Mouse (Mus musculus) embryonic facial prominence, embryonic 11.5 days (tissue): ENCODE measurements around the gene Rnpep. TPM values are rescaled to one million over a fixed set of nuclear protein-coding genes. Genes with fewer than 3 reads are reported as not detected.
A peak's percentile ranks its signal among the peaks of the same experiment; 100 is the strongest.

Experiments used
- ATAC-seq: fragments of 200-750 bp; cut with Nextera tagmentation; replicated peaks from 2 replicates; pipeline ENCODE4 v1.8.0; 2017; ENCODE audit warnings: low read depth; ENCODE audit not compliant: insufficient number of reproducible peaks, low FRiP score, low TSS enrichment
- DNase-seq: peaks from one replicate; pipeline ENCODE4 v3.0.0-alpha.2; 2015; ENCODE audit warnings: low spot score
- H3K27ac ChIP-seq: fragments of 300-500 bp; sonication (generic); replicated peaks from 2 replicates; pipeline ENCODE4 v1.5.1; 2014; ENCODE audit warnings: mild to moderate bottlenecking, low read depth, low read length, control low read depth
- H3K27me3 ChIP-seq: fragments of 300-500 bp; sonication (generic); 2 replicates; pipeline ENCODE4 v1.6.1; 2014; ENCODE audit warnings: mild to moderate bottlenecking, low read length, moderate library complexity, mixed read lengths; ENCODE audit not compliant: control insufficient read depth, insufficient read depth
- H3K36me3 ChIP-seq: fragments of 300-500 bp; sonication (generic); replicated peaks from 2 replicates; pipeline ENCODE4 v1.6.1; 2014; ENCODE audit warnings: low read depth, mild to moderate bottlenecking, low read length, moderate library complexity, mixed read lengths; ENCODE audit not compliant: control insufficient read depth, insufficient read depth
- H3K4me1 ChIP-seq: fragments of 300-500 bp; sonication (generic); 2 replicates; pipeline ENCODE4 v1.6.1; 2014; ENCODE audit warnings: low read length, mixed read lengths; ENCODE audit not compliant: control insufficient read depth, insufficient read depth
- H3K4me2 ChIP-seq: fragments of 300-500 bp; sonication (generic); 2 replicates; pipeline ENCODE4 v1.6.1; 2014; ENCODE audit warnings: low read depth, mild to moderate bottlenecking, control low read depth, low read length, moderate library complexity
- H3K4me3 ChIP-seq: fragments of 300-500 bp; sonication (generic); 2 replicates; pipeline ENCODE4 v1.5.1; 2014; ENCODE audit warnings: low read depth, low read length, control low read depth
- H3K9ac ChIP-seq: fragments of 300-500 bp; sonication (generic); replicated peaks from 2 replicates; pipeline ENCODE4 v1.6.1; 2014; ENCODE audit warnings: mild to moderate bottlenecking, control low read depth, low read length
- H3K9me3 ChIP-seq: fragments of 300-500 bp; sonication (generic); replicated peaks from 2 replicates; pipeline ENCODE4 v1.6.1; 2016; ENCODE audit warnings: mild to moderate bottlenecking, low read length, inconsistent platforms, mixed read lengths; ENCODE audit not compliant: control insufficient read depth
- WGBS: fragments of 180-500 bp; shearing (Covaris S2); extraction: QIAGEN DNeasy Blood & Tissue Kit; methylation state at CpG from one replicate; pipeline ENCODE4 v1.1.7; 2014; 5-methylcytosine and 5-hydroxymethylcytosine counted together
- polyA plus RNA-seq: library from polyadenylated mRNA; unstranded; fragments of >200 nt; fragmentation: Nextera tagmentation; extraction: Ambion mirVana; gene quantifications from 2 replicates; pipeline ENCODE4 v1.2.1, GENCODE M21; 2014

The Rnpep gene
- polyA plus RNA-seq, result 94.1 and 96.4 TPM in 2 replicates

GRCm38 (mm10) chr1:135283826-135284291, at the start of gene Rnpep:
TSS of gene Rnpep (minus strand) at chr1:135284084.
- peak within 1 kb of the TSS; percentile 76 for H3K4me3 ChIP-seq

GRCm38 (mm10) chr1:135330578-135330977, 46.7 kb upstream of the Rnpep start:
- no peaks in the 10 kb centered on the region for H3K9me3 ChIP-seq
- no peak overlapping the region for H3K4me2 ChIP-seq
- H3K4me1 ChIP-seq, result no peaks in the 10 kb centered on the region
- no peaks in the 10 kb centered on the region for H3K27me3 ChIP-seq
- no peak overlapping the region for H3K4me3 ChIP-seq
- WGBS, result 73% methylated on average over 6 of the region's 6 CpGs
- no peak overlapping the region for H3K9ac ChIP-seq
- ATAC-seq (no peak), DNase-seq (no peak)
- H3K27ac ChIP-seq, result no peak overlapping the region
- H3K36me3 ChIP-seq, result no peaks in the 10 kb centered on the region

More at GRCm38 (mm10) chr1:135283826-135284291, at the start of gene Rnpep:
- no peaks in the 10 kb centered on the region for H3K4me1 ChIP-seq
- WGBS, result 0% methylated on average over 22 of the region's 39 CpGs
- no peaks in the 10 kb centered on the region for H3K27me3 ChIP-seq
- no peaks in the 10 kb centered on the region for H3K36me3 ChIP-seq
- peak; percentile 84 for ATAC-seq
- no peaks in the 10 kb centered on the region for H3K9me3 ChIP-seq
- peak; percentile 81 for DNase-seq
- peak within 1 kb of the TSS; percentile 93 for H3K9ac ChIP-seq
- peak within 1 kb of the TSS; percentile 69 for H3K27ac ChIP-seq
- peak within 1 kb of the TSS; percentile 87 for H3K4me2 ChIP-seq

GRCm38 (mm10) chr1:135328368-135328767, 44.5 kb upstream of the Rnpep start:
- DNase-seq, result no peak
- no peak overlapping the region for H3K4me2 ChIP-seq
- H3K27me3 ChIP-seq, result no peaks in the 10 kb centered on the region
- H3K27ac ChIP-seq, result no peak overlapping the region
- no peaks in the 10 kb centered on the region for H3K36me3 ChIP-seq
- H3K9me3 ChIP-seq, result no peaks in the 10 kb centered on the region
- H3K4me3 ChIP-seq, result no peak overlapping the region
- WGBS, result 59% methylated on average over 5 of the region's 5 CpGs
- H3K9ac ChIP-seq, result no peak overlapping the region
- H3K4me1 ChIP-seq, result peaks cover 2% of the 10 kb centered on the region; the same call in 1 of the 2 replicates
- ATAC-seq, result no peak

- no peaks in the 10 kb centered on the region for H3K9me3 ChIP-seq
- 59% methylated on average over 2 of the region's 2 CpGs for WGBS
- H3K4me3 ChIP-seq, result no peak overlapping the region
- peaks cover 2% of the 10 kb centered on the region; the same call in 1 of the 2 replicates for H3K4me1 ChIP-seq
- H3K9ac ChIP-seq, result no peak overlapping the region
- no peak overlapping the region for H3K27ac ChIP-seq
- H3K4me2 ChIP-seq, result no peak overlapping the region
- no peaks in the 10 kb centered on the region for H3K36me3 ChIP-seq
- no peaks in the 10 kb centered on the region for H3K27me3 ChIP-seq
- ATAC-seq (no peak), DNase-seq (no peak)
Measured at GRCm38 (mm10) chr1:135325934-135326333, 42.0 kb upstream of the Rnpep start.

- no peak within 1 kb of the TSS for H3K27ac ChIP-seq
- 0 out of 2 replicates have a peak within 1 kb of the TSS, but pooled peaks have one; percentile 5 for H3K9ac ChIP-seq
- no peak within 1 kb of the TSS for H3K4me3 ChIP-seq
- H3K27me3 ChIP-seq, result no peaks in the 10 kb centered on the region
- peak within 1 kb of the TSS; percentile 23; the same call in 1 of the 2 replicates for H3K4me2 ChIP-seq
- H3K4me1 ChIP-seq, result peaks cover 2% of the 10 kb centered on the region; the same call in 1 of the 2 replicates
- H3K9me3 ChIP-seq, result no peaks in the 10 kb centered on the region
- ATAC-seq, result peak; percentile 85
- 10% methylated on average over 8 of the region's 8 CpGs for WGBS
- H3K36me3 ChIP-seq, result no peaks in the 10 kb centered on the region
- peak; percentile 87 for DNase-seq
Measured at GRCm38 (mm10) chr1:135324571-135324970, 40.7 kb upstream of the Rnpep start, which contains the start of gene Lmod1. TSS of gene Lmod1 (plus strand) at chr1:135324807.

- ATAC-seq, result no peak
- WGBS, result 82% methylated on average over 7 of the region's 7 CpGs
- Histone ChIP-seq H3K9me3 (no peaks in the 10 kb centered on the region), H3K4me1 (peaks cover 2% of the 10 kb centered on the region; the same call in 1 of the 2 replicates), H3K4me2 (no peak overlapping the region), H3K27ac (no peak overlapping the region), H3K9ac (no peak overlapping the region), H3K36me3 (no peaks in the 10 kb centered on the region), H3K27me3 (no peaks in the 10 kb centered on the region), H3K4me3 (no peak overlapping the region)
- no peak for DNase-seq
Measured at GRCm38 (mm10) chr1:135323367-135323901, 39.5 kb upstream of the Rnpep start.

GRCm38 (mm10) chr1:135313284-135314031, 29.6 kb upstream of the Rnpep start, which contains the start of gene Timm17a:
TSS of gene Timm17a (minus strand) at chr1:135313778.
- peak within 1 kb of the TSS; percentile 83 for H3K4me3 ChIP-seq
- WGBS, result under 1% methylated on average over 51 of the region's 51 CpGs
- H3K36me3 ChIP-seq, result no peaks in the 10 kb centered on the region; the same call in 1 of the 2 replicates
- H3K4me2 ChIP-seq, result peak within 1 kb of the TSS; percentile 61
- no peaks in the 10 kb centered on the region for H3K27me3 ChIP-seq
- peak within 1 kb of the TSS; percentile 78 for H3K27ac ChIP-seq
- DNase-seq, result peak; percentile 97
- H3K4me1 ChIP-seq, result peaks cover 3% of the 10 kb centered on the region; the same call in 1 of the 2 replicates
- peak within 1 kb of the TSS; percentile 93 for H3K9ac ChIP-seq
- no peaks in the 10 kb centered on the region for H3K9me3 ChIP-seq
- ATAC-seq, result peak; percentile 99
